Mouse (Mus musculus): Measurements from ENCODE around the gene Epha4. TPM values are rescaled to one million over a fixed set of nuclear protein-coding genes. Genes with fewer than 3 reads are reported as not detected.

The Epha4 gene
- polyA plus RNA-seq, 1 experiment from 2014 or later: 24.0 TPM

DNA sequence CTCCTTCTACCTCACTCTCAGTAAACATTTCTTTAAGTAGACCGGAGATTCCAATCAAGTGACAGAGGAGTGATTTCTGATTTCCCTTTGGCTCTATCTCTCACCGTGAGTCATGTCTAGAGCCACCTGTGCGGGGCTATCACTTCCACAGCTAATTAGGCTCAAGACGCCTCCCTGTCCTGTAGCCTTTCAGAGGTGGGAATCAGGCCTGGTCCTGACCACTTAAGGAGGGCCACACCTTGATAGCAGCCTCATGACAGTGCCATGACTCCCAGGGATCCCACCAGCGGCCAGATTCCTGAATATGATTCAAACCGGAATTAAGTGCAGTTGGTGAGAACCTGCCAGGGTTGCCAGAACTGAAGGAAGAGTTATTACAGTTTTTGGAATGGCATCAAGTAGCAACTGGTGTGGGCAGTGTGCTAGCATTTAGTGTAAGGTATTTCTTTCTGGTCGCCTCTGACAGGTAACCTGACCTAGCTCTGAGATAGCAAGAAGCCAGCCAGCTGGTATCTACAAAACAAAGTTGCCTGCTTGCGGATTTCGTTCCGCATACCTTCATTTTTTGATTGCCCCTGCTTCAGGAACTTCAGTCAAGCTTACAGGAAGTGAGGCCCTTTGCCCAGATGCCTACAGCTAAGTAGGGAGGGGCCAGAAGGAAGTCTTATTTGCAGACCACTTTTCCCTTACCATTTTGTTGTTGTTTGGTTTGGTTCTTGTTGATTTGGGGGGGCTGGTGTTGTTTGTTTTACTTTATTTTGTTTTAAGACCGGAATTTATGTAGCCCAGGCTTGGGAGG lies 53.9 kb downstream of the Epha4 start:
- H3K27ac ChIP-seq (ENCODE audit: low read depth, low read length): no peak overlapping the region
- no peak for ATAC-seq (ENCODE audit: low FRiP score, low TSS enrichment)
- no peaks in the 10 kb centered on the region for H3K27me3 ChIP-seq (ENCODE audit: control insufficient read depth, insufficient read depth, low read length)
- no peaks in the 10 kb centered on the region for H3K36me3 ChIP-seq (ENCODE audit: control insufficient read depth, insufficient read depth, low read length)
- H3K9ac ChIP-seq (ENCODE audit: low read depth, low read length): no peak overlapping the region
- no peak overlapping the region for H3K4me2 ChIP-seq (replicated peaks; ENCODE audit: low read depth, low read length)
- H3K4me1 ChIP-seq (ENCODE audit: control insufficient read depth, insufficient read depth, low read length): peaks cover 27% of the 10 kb centered on the region; the same call in 1 of the 2 replicates
- WGBS: 43% methylated on average over 11 of the region's 11 CpGs
- H3K9me3 ChIP-seq (ENCODE audit: control insufficient read depth, low read length): no peaks in the 10 kb centered on the region
- no peak overlapping the region for H3K4me3 ChIP-seq (ENCODE audit: low read length)

- Histone ChIP-seq H3K9me3 (ENCODE audit: control insufficient read depth, low read length) (no peaks in the 10 kb centered on the region), H3K9ac (ENCODE audit: low read depth, low read length) (no peak overlapping the region), H3K36me3 (ENCODE audit: control insufficient read depth, insufficient read depth, low read length) (no peaks in the 10 kb centered on the region), H3K4me3 (ENCODE audit: low read length) (no peak overlapping the region), H3K27ac (ENCODE audit: low read depth, low read length) (no peak overlapping the region), H3K27me3 (ENCODE audit: control insufficient read depth, insufficient read depth, low read length) (no peaks in the 10 kb centered on the region), H3K4me2 (replicated peaks; ENCODE audit: low read depth, low read length) (no peak overlapping the region), H3K4me1 (ENCODE audit: control insufficient read depth, insufficient read depth, low read length) (peaks cover 27% of the 10 kb centered on the region; the same call in 1 of the 2 replicates)
- 79% methylated on average over 7 of the region's 7 CpGs for WGBS
- no peak for ATAC-seq (ENCODE audit: low FRiP score, low TSS enrichment)
These were observed 56.0 kb downstream of the Epha4 start for GRCm38 (mm10) chr1:77458751-77459385.

DNA sequence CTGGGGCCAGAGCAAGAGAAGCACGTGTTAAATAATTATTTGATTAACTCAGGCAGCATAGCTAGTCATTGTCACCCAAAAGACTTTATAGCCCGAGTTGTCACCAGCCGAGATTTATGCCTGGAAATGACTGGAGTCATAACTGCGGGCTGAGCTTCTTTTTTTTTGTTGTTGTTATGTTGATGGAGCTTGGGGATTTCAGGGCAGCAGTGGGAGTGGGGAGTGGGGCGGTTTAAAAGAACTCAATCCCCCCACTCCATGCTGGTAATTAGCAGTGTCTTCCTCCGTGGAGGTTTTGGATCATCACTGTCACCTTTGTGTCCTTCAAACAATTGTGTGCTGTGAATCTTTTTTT lies 57.5 kb downstream of the Epha4 start:
- Histone ChIP-seq H3K9me3 (ENCODE audit: control insufficient read depth, low read length) (no peaks in the 10 kb centered on the region), H3K27me3 (ENCODE audit: control insufficient read depth, insufficient read depth, low read length) (no peaks in the 10 kb centered on the region), H3K9ac (ENCODE audit: low read depth, low read length) (no peak overlapping the region), H3K36me3 (ENCODE audit: control insufficient read depth, insufficient read depth, low read length) (no peaks in the 10 kb centered on the region), H3K4me1 (ENCODE audit: control insufficient read depth, insufficient read depth, low read length) (peaks cover 27% of the 10 kb centered on the region; the same call in 1 of the 2 replicates), H3K4me2 (replicated peaks; ENCODE audit: low read depth, low read length) (no peak overlapping the region), H3K27ac (ENCODE audit: low read depth, low read length) (no peak overlapping the region), H3K4me3 (ENCODE audit: low read length) (no peak overlapping the region)
- WGBS: 11% methylated on average over 6 of the region's 6 CpGs
- no peak for ATAC-seq (ENCODE audit: low FRiP score, low TSS enrichment)

GRCm38 (mm10) chr1:77456695-77457445 lies 58.0 kb downstream of the Epha4 start:
- no peaks in the 10 kb centered on the region for H3K36me3 ChIP-seq (ENCODE audit: control insufficient read depth, insufficient read depth, low read length)
- H3K4me3 ChIP-seq (ENCODE audit: low read length): no peak overlapping the region
- H3K9me3 ChIP-seq (ENCODE audit: control insufficient read depth, low read length): no peaks in the 10 kb centered on the region
- no peaks in the 10 kb centered on the region for H3K27me3 ChIP-seq (ENCODE audit: control insufficient read depth, insufficient read depth, low read length)
- no peak for ATAC-seq (ENCODE audit: low FRiP score, low TSS enrichment)
- no peak overlapping the region for H3K27ac ChIP-seq (ENCODE audit: low read depth, low read length)
- no peak overlapping the region for H3K4me2 ChIP-seq (replicated peaks; ENCODE audit: low read depth, low read length)
- no peak overlapping the region for H3K9ac ChIP-seq (ENCODE audit: low read depth, low read length)
- WGBS: 54% methylated on average over 7 of the region's 7 CpGs
- peaks cover 23% of the 10 kb centered on the region; the same call in 1 of the 2 replicates for H3K4me1 ChIP-seq (ENCODE audit: control insufficient read depth, insufficient read depth, low read length)

GRCm38 (mm10) chr1:77453811-77454210 lies 61.1 kb downstream of the Epha4 start:
- Histone ChIP-seq H3K4me2 (replicated peaks; ENCODE audit: low read depth, low read length) (no peak overlapping the region), H3K27me3 (ENCODE audit: control insufficient read depth, insufficient read depth, low read length) (no peaks in the 10 kb centered on the region)
- 91% methylated on average over 1 of the region's 1 CpGs for WGBS

GRCm38 (mm10) chr1:77452721-77453120 lies 62.2 kb downstream of the Epha4 start:
- Histone ChIP-seq H3K4me2 (replicated peaks; ENCODE audit: low read depth, low read length) (no peak overlapping the region), H3K4me1 (ENCODE audit: control insufficient read depth, insufficient read depth, low read length) (0 out of 2 replicates have a peak, but pooled peaks cover 8% of the 10 kb centered on the region), H3K4me3 (ENCODE audit: low read length) (no peak overlapping the region), H3K9me3 (ENCODE audit: control insufficient read depth, low read length) (no peaks in the 10 kb centered on the region), H3K9ac (ENCODE audit: low read depth, low read length) (no peak overlapping the region), H3K27me3 (ENCODE audit: control insufficient read depth, insufficient read depth, low read length) (no peaks in the 10 kb centered on the region), H3K27ac (ENCODE audit: low read depth, low read length) (no peak overlapping the region), H3K36me3 (ENCODE audit: control insufficient read depth, insufficient read depth, low read length) (no peaks in the 10 kb centered on the region)
- 89% methylated on average over 3 of the region's 3 CpGs for WGBS
- ATAC-seq (ENCODE audit: low FRiP score, low TSS enrichment): no peak

More at GRCm38 (mm10) chr1:77453811-77454210, 61.1 kb downstream of the Epha4 start:
- H3K4me1 ChIP-seq (ENCODE audit: control insufficient read depth, insufficient read depth, low read length): 0 out of 2 replicates have a peak, but pooled peaks cover 11% of the 10 kb centered on the region
- no peak overlapping the region for H3K27ac ChIP-seq (ENCODE audit: low read depth, low read length)
- H3K4me3 ChIP-seq (ENCODE audit: low read length): no peak overlapping the region
- no peaks in the 10 kb centered on the region for H3K9me3 ChIP-seq (ENCODE audit: control insufficient read depth, low read length)
- no peak for ATAC-seq (ENCODE audit: low FRiP score, low TSS enrichment)
- no peaks in the 10 kb centered on the region for H3K36me3 ChIP-seq (ENCODE audit: control insufficient read depth, insufficient read depth, low read length)
- H3K9ac ChIP-seq (ENCODE audit: low read depth, low read length): no peak overlapping the region

GRCm38 (mm10) chr1:77451541-77451940 lies 63.3 kb downstream of the Epha4 start:
- Histone ChIP-seq H3K27ac (ENCODE audit: low read depth, low read length) (no peak overlapping the region), H3K9me3 (ENCODE audit: control insufficient read depth, low read length) (no peaks in the 10 kb centered on the region), H3K27me3 (ENCODE audit: control insufficient read depth, insufficient read depth, low read length) (no peaks in the 10 kb centered on the region), H3K4me2 (replicated peaks; ENCODE audit: low read depth, low read length) (no peak overlapping the region), H3K9ac (ENCODE audit: low read depth, low read length) (no peak overlapping the region), H3K36me3 (ENCODE audit: control insufficient read depth, insufficient read depth, low read length) (no peaks in the 10 kb centered on the region), H3K4me3 (ENCODE audit: low read length) (no peak overlapping the region), H3K4me1 (ENCODE audit: control insufficient read depth, insufficient read depth, low read length) (peaks cover 6% of the 10 kb centered on the region)
- ATAC-seq (ENCODE audit: low FRiP score, low TSS enrichment): no peak
- WGBS: 89% methylated on average over 3 of the region's 3 CpGs

GRCm38 (mm10) chr1:77450201-77450600 lies 64.7 kb downstream of the Epha4 start:
- ATAC-seq (ENCODE audit: low FRiP score, low TSS enrichment): no peak
- no peak overlapping the region for H3K4me2 ChIP-seq (replicated peaks; ENCODE audit: low read depth, low read length)
- no peaks in the 10 kb centered on the region for H3K36me3 ChIP-seq (ENCODE audit: control insufficient read depth, insufficient read depth, low read length)
- H3K9ac ChIP-seq (ENCODE audit: low read depth, low read length): no peak overlapping the region
- no peaks in the 10 kb centered on the region for H3K9me3 ChIP-seq (ENCODE audit: control insufficient read depth, low read length)
- no peak overlapping the region for H3K4me3 ChIP-seq (ENCODE audit: low read length)
- WGBS: 54% methylated on average over 3 of the region's 3 CpGs
- no peaks in the 10 kb centered on the region for H3K27me3 ChIP-seq (ENCODE audit: control insufficient read depth, insufficient read depth, low read length)
- no peak overlapping the region for H3K27ac ChIP-seq (ENCODE audit: low read depth, low read length)
- peaks cover 12% of the 10 kb centered on the region for H3K4me1 ChIP-seq (ENCODE audit: control insufficient read depth, insufficient read depth, low read length)
